Mouse (Mus musculus) limb, embryonic 14.5 days (tissue): ENCODE results near the gene Timm10. TPM values are rescaled to one million over a fixed set of nuclear protein-coding genes. Genes with fewer than 3 reads are reported as not detected.
A peak's percentile ranks its signal among the peaks of the same experiment; 100 is the strongest.

Experiments
- ATAC-seq: fragments of 200-750 bp; cut with Nextera tagmentation; 2 replicates; pipeline ENCODE4 v1.8.0; 2017; ENCODE audit warnings: low read depth, moderate number of reproducible peaks, moderate TSS enrichment; ENCODE audit not compliant: low FRiP score
- DNase-seq: peaks from one replicate; pipeline ENCODE4 v3.0.0-alpha.2; 2015; ENCODE audit warnings: low spot score
- H3K27ac ChIP-seq: fragments of 300-500 bp; sonication (generic); replicated peaks from 2 replicates; pipeline ENCODE4 v1.5.1; 2014; ENCODE audit warnings: low read depth, mild to moderate bottlenecking, low read length, moderate library complexity, mixed read lengths
- H3K27me3 ChIP-seq: fragments of 300-500 bp; sonication (generic); 2 replicates; pipeline ENCODE4 v1.6.1; 2014; ENCODE audit warnings: low read length, mixed read lengths; ENCODE audit not compliant: control insufficient read depth, insufficient read depth
- H3K36me3 ChIP-seq: fragments of 300-500 bp; sonication (generic); 2 replicates; pipeline ENCODE4 v1.6.1; 2014; ENCODE audit warnings: mild to moderate bottlenecking, low read length, moderate library complexity, mixed read lengths; ENCODE audit not compliant: control insufficient read depth, insufficient read depth
- H3K4me1 ChIP-seq: fragments of 300-500 bp; sonication (generic); 2 replicates; pipeline ENCODE4 v1.6.1; 2014; ENCODE audit warnings: antibody characterized with exemption, low read length, mixed read lengths; ENCODE audit not compliant: control insufficient read depth, insufficient read depth
- H3K4me2 ChIP-seq: fragments of 300-500 bp; sonication (generic); replicated peaks from 2 replicates; pipeline ENCODE4 v1.6.1; 2014; ENCODE audit warnings: low read depth, mild to moderate bottlenecking, low read length, moderate library complexity; ENCODE audit not compliant: severe bottlenecking
- H3K4me3 ChIP-seq: fragments of 300-500 bp; sonication (generic); replicated peaks from 2 replicates; pipeline ENCODE4 v1.5.1; 2014; ENCODE audit warnings: low read length
- H3K9ac ChIP-seq: fragments of 300-500 bp; sonication (generic); 2 replicates; pipeline ENCODE4 v1.6.1; 2014; ENCODE audit warnings: mild to moderate bottlenecking, low read depth, low read length, moderate library complexity; ENCODE audit not compliant: severe bottlenecking
- H3K9me3 ChIP-seq: fragments of 300-500 bp; sonication (generic); 2 replicates; pipeline ENCODE4 v1.6.1; 2016; ENCODE audit warnings: low read length; ENCODE audit not compliant: control insufficient read depth
- POLR2A ChIP-seq: fragments of 200-500 bp; IDR thresholded peaks from 2 replicates; pipeline ENCODE4 v1.8.0; 2012; ENCODE audit warnings: inconsistent platforms, mild to moderate bottlenecking, moderate library complexity, borderline replicate concordance; ENCODE audit not compliant: insufficient read depth, insufficient read length; ENCODE audit errors: extremely low read depth
- WGBS: fragments of 180-500 bp; shearing (Covaris S2); extraction: QIAGEN DNeasy Blood & Tissue Kit; methylation state at CpG from one replicate; pipeline ENCODE4 v1.1.7; 2014; 5-methylcytosine and 5-hydroxymethylcytosine counted together
- polyA plus RNA-seq, 2 experiments: library from polyadenylated mRNA; depleted of rRNA in 1 of 2; stranded (reverse) in 1 of 2; unstranded in 1 of 2; fragments of >200 nt; fragmentation: Nextera tagmentation in 1 of 2; extraction: Ambion mirVana in 1 of 2; gene quantifications; 2 replicates each; pipeline versions ENCODE4 v1.2.1 to v1.2.3; 2012 to 2014

Timm10 gene
- polyA plus RNA-seq, 2 experiments: 58.4 to 59.7 TPM

DNA sequence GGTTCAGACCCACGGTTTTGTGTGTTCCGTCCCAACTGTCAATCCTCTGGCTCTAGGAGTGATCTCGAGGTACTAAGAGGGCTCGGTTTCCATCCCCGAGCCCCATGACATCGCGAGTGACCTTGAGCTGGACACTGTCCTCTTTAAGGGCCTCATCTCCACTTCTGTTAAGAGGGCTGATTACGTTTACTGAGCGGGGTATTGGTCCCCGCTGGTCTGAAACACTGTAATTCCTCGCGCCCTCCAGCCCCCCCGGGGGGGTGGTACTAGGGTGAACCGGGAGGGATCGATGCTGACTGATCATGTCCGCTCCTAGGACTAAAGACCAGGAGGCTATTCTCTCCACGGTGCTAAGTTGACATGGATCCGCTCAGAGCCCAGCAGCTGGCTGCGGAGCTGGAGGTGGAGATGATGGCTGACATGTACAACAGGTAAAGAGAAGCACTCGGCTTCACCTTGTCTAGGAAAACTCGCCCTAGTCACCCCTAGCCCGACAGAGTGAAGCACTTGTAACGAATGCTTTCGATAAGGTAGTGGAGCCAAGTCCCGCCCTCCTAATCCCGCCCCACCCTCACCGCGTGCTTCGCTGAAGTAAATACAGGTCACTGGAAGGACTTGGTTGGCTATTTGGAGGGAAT lies 605 bp downstream of the Timm10 start:
- 1% methylated on average over 29 of the region's 29 CpGs for WGBS
- peak overlapping the region; percentile 63 for H3K9ac ChIP-seq
- peak overlapping the region; percentile 92 for H3K4me2 ChIP-seq
- H3K27ac ChIP-seq: no peak overlapping the region
- no peaks in the 10 kb centered on the region for H3K9me3 ChIP-seq
- no peak for ATAC-seq
- H3K4me3 ChIP-seq: peak overlapping the region; percentile 83
- no peak for DNase-seq
- no peak for TF ChIP-seq POLR2A
- no peaks in the 10 kb centered on the region for H3K27me3 ChIP-seq
- peaks cover 7% of the 10 kb centered on the region for H3K36me3 ChIP-seq
- peaks cover 7% of the 10 kb centered on the region; the same call in 1 of the 2 replicates for H3K4me1 ChIP-seq

DNA sequence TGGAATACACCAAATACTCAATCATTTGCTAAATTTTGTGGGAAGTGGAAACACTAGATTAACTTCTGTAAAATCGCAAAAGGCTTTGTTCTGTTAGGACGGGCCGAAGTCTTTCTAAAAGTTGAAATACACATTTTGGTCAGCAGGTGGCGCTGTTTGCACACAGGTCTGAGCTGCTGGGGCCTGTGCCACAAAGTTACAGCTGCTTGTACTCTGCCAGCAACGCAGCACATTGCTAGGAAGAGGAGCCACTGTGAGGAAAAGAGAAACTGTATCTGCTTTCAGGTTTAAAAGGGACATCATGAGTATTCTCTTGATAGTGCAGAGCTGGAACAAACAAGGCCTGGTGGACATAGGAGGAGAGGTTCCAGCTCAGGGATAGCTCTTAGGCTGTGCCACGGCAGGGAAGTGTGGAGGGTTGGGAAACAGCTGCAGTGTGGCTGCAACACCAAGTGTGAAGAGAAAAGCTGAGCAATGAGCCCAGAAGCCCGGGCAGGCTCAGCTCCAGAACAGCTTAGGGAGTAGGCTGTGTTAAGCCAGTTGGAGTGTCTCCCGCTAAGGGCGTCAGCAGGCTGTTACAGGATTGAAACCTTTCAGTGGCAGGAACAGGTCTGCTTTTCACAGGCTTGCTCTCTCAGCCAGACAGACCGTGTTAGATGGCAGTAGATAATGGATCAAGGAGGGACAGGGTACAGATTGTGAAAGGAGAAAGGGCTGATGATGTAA lies 5.0 kb downstream of the Timm10 start:
- TF ChIP-seq POLR2A: no peak
- Histone ChIP-seq H3K4me1 (peaks cover 7% of the 10 kb centered on the region; the same call in 1 of the 2 replicates), H3K27ac (no peak overlapping the region), H3K4me2 (no peak overlapping the region), H3K9me3 (no peaks in the 10 kb centered on the region), H3K4me3 (no peak overlapping the region), H3K36me3 (peaks cover 7% of the 10 kb centered on the region), H3K9ac (no peak overlapping the region; the same call in 1 of the 2 replicates), H3K27me3 (no peaks in the 10 kb centered on the region)
- 32% methylated on average over 10 of the region's 10 CpGs for WGBS
- peak; percentile 89 for DNase-seq
- peak; percentile 72 for ATAC-seq

DNA sequence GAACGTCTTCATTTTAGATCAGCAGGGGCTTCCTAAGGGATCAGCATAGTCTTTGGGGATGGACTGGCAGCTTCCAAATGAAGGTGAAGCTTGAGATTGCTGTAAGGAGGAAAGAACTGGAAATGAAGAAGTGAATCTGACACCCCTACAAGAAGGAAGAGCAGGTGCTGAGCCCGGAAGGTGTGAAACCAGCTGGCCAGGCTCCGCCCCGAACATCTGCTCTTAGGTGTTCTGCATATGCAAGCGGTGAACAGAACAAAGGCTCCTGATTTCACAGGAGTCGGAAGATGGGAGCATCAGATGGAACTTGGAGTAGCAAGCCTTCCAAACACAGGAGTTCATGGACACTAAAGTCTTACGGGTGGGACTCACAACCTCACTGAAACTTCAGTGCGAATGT lies 10.3 kb downstream of the Timm10 start:
- Histone ChIP-seq H3K36me3 (no peaks in the 10 kb centered on the region), H3K4me1 (peaks cover 20% of the 10 kb centered on the region), H3K9me3 (no peaks in the 10 kb centered on the region), H3K9ac (no peak overlapping the region), H3K27me3 (no peaks in the 10 kb centered on the region), H3K4me3 (no peak overlapping the region), H3K4me2 (no peak overlapping the region), H3K27ac (no peak overlapping the region)
- DNase-seq (no peak), ATAC-seq (no peak)
- 45% methylated on average over 8 of the region's 8 CpGs for WGBS
- TF ChIP-seq POLR2A: no peak

DNA sequence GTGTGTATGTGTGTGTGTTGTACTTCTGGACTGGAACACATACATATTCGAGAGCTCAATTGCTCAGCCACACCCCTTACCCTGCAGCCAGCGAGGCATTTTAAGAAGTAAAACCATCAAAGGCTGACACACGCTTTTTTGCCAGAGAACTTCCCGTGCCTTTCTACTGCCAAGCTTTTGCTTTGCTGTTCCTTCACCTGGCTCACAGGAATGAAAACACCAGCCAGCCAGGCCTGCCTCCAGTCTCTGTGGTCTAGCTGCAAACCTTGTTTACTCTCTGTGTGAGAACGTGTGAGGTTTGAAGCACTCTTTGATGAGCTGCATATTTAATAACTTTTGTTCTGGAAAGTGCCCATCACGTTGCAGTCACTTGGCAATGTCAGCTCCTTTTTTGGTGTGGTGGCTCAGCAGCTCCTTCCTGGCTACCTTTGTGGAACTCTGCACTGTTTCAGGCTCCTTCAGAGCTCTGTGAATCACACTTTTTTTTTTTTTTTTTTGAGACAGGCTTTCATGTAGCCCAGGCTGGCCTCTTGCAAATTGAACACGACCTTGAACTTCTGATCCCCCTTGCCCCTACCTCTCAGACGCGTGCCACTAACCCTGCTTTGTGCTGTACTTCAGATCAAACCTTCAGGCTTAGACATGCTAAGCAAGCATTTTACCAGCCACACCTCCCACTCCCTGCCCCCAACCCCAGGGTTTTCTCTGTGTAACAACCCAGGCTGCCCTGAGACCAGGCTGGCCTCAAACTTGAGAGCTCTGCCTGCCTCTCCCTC lies 11.2 kb downstream of the Timm10 start:
- H3K4me2 ChIP-seq: peak overlapping the region; percentile 80; the same call in 1 of the 2 replicates
- no peak for TF ChIP-seq POLR2A
- peaks cover 20% of the 10 kb centered on the region for H3K4me1 ChIP-seq
- H3K9ac ChIP-seq: no peak overlapping the region
- H3K4me3 ChIP-seq: no peak overlapping the region
- DNase-seq (no peak), ATAC-seq (no peak)
- 25% methylated on average over 9 of the region's 9 CpGs for WGBS
- H3K36me3 ChIP-seq: no peaks in the 10 kb centered on the region
- H3K9me3 ChIP-seq: no peaks in the 10 kb centered on the region
- H3K27ac ChIP-seq: no peak overlapping the region
- H3K27me3 ChIP-seq: no peaks in the 10 kb centered on the region

DNA sequence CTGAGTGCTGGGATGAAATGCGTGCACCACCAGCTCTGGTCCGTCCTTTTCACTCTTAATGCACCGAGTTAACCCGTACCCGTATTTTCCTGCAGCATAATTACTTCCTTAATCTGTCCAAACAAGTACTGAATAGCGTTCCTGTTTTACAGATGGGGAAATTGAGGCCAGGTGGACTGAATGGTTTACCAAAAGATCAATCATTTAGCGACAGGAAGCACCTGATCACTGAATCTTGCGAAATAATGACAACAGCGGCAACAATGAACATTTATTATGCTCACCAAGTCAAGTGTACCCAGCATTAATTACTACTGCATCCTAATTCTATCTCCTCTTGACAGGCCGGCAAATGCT lies 11.8 kb downstream of the Timm10 start, which contains the start of gene Slc43a1:
Slc43a1 (plus strand) TSS at position 258 of the 357 bp plus-strand sequence.
- Histone ChIP-seq H3K9me3 (no peaks in the 10 kb centered on the region), H3K4me3 (peak within 1 kb of the TSS; percentile 66), H3K4me2 (peak within 1 kb of the TSS; percentile 80), H3K4me1 (peaks cover 20% of the 10 kb centered on the region), H3K36me3 (no peaks in the 10 kb centered on the region), H3K27ac (peak within 1 kb of the TSS; percentile 83), H3K27me3 (no peaks in the 10 kb centered on the region), H3K9ac (peak within 1 kb of the TSS; percentile 75)
- WGBS: 10% methylated on average over 10 of the region's 10 CpGs
- no peak for TF ChIP-seq POLR2A
- DNase-seq (no peak), ATAC-seq (no peak)
